Mouse (Mus musculus): ENCODE data around the gene Jaml.

The Jaml gene

DNA sequence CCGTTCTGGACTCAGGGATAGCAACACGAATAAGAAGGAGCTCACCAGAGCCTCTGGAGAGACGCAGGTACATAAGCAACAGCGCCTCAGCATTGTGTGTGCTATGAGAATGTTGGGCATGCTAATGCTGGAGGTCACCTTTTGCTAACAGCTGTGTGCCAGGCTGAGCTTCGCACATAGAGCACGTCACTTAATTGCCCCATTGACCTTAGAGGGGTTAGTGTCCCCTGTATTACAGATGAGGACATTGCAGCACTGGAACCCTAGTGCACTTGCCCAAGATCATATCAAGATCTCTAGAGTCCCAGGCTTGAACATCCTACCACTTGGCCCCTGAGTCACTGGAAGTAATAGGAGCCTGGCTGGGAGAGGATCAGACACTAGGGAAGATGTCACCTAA is 41.6 kb downstream of the Jaml start:
- no peak for DNase-seq (ENCODE audit: low read depth, low spot score)

- DNase-seq (ENCODE audit: low read depth, low spot score): no peak
These were observed 42.0 kb downstream of the Jaml start for GRCm38 (mm10) chr9:45121001-45121400.

GRCm38 (mm10) chr9:45121769-45122168 is 42.8 kb downstream of the Jaml start:
- peak; percentile 83 for DNase-seq (ENCODE audit: low read depth, low spot score)

GRCm38 (mm10) chr9:45122209-45122761 is 43.3 kb downstream of the Jaml start:
- no peak for DNase-seq (ENCODE audit: low read depth, low spot score)

DNA sequence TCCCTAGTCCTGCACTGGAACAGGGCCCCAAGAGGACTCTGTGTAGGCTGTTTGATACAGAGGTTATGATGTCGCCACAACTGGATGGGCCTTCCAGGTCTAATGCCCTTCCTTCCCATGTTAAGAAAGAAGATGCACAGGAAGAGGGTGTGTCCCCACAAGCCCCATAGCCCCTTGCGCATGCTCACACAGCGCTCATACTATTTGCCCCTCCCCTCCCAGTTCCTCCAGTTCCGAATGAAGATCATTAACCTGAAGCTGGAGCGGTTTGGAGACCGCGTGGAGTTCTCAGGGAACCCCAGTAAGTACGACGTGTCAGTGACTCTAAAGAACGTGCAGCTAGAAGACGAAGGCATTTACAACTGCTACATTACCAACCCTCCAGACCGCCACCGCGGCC is 46.2 kb downstream of the Jaml start:
- DNase-seq (ENCODE audit: low read depth, low spot score): no peak

GRCm38 (mm10) chr9:45126941-45127340 is 48.0 kb downstream of the Jaml start:
- DNase-seq (ENCODE audit: low read depth, low spot score): no peak

- no peak for DNase-seq (ENCODE audit: low read depth, low spot score)
These were observed 51.1 kb downstream of the Jaml start for GRCm38 (mm10) chr9:45130119-45130518.

GRCm38 (mm10) chr9:45133484-45134310 is 54.7 kb downstream of the Jaml start:
- DNase-seq (ENCODE audit: low read depth, low spot score): peak; percentile 53

GRCm38 (mm10) chr9:45136442-45137169 is 57.6 kb downstream of the Jaml start:
- no peak for DNase-seq (ENCODE audit: low read depth, low spot score)

DNA sequence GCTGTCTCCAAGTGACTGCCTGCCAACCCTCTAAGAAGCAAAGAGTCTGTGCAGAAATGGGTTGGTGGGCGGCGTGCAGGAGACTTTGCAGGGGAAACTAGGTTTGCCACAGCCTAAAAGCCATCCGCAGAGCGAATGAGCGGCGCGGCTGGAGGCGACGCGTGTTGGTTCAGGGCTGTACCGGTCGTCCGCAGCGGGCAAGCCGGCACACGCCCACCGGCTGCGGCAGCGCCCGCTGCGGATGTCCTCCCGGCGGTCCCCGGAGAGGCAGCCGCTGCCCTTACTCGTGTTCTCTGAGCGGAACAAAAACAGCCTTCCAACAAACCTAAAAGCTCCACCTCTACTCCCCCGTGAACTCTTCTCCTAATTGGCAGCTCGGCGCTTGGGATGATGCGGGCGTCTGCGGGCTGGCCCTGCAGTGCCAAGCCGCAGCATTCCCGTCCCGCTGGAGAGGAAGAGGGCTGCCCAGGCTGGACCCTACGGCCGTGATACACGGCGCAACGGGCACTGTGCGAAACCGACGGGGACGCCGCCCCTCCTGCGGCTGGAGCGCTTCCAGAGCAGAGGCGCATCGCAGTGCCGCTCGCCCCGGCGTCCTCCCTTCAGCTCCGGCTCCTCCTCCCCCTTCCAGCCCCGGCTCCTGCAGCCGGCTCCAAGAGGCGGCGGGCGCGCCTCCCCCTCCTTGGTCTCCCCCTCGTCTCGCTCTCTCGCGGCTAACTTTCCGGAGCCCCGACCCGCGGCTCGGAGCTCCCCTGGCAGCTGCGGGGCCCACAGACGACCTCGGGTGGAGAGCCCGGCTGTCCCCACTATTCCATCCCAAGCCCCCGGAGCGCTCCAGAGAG is 59.4 kb downstream of the Jaml start, which contains the start of gene Scn4b:
TSS of gene Scn4b (plus strand) at position 205 of the 842 bp plus-strand sequence.
- DNase-seq (ENCODE audit: low read depth, low spot score): no peak

DNA sequence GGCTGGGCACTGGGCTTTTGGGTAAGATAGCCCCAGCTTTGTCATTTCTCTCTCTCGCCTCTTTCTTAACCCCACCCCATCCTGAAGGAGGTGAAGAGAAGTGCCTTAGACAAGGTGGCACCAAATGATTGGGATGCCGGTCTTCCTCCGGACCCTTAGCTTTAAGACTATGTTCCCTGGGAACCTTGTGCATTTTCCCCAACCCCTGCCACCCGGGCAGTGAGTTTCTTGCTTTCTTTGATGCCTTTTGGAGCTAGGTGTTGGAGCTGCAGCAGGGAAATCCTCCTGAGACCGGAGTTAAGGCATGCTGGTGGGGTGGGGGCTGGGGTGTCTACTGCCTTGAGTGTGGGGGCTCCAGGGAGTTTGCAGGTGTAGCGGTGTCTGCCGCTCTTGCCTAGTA is 60.1 kb downstream of the Jaml start:
- DNase-seq (ENCODE audit: low read depth, low spot score): no peak

- DNase-seq (ENCODE audit: low read depth, low spot score): no peak
These were observed 62.0 kb downstream of the Jaml start for GRCm38 (mm10) chr9:45140945-45141344.

DNA sequence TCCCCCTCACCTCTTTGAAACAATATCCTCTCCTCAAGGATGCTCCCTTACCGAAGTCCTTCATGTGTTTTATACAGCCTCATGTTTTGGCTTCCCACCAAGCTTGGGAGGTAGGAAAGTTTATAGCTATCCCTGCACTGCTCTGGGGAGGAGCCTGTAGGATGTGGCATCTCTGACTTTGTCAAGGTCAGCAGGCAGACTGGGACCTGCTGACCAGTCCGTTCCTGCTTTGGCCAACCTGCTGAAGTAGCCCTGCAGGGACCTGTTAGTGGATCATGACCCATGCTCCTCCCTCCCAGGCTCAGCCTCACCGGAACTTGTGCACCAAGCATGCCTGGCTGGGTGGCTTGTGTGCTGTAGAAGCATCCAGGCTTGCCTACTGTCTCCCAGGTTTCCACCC is 63.7 kb downstream of the Jaml start:
- DNase-seq (ENCODE audit: low read depth, low spot score): no peak

- peak; percentile 44 for DNase-seq (ENCODE audit: low read depth, low spot score)
These were observed 66.7 kb downstream of the Jaml start for GRCm38 (mm10) chr9:45145533-45146266.

DNA sequence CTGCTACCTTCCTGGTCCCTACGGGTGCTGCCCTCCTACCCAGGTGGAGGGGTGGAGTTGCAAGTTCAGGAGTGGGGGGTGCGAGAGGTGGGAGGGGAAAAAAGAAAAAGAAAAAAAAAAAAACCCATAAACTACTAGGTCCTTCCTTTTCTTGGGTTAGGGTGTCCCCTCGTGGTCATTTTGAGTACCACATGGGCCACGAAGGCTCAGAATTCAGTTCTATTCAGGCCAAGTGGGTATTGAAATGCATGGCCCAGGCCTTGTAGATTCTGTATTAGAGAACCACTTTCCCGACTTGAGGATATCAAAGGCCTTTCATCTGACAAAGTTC is 67.2 kb downstream of the Jaml start:
- peak; percentile 75 for DNase-seq (ENCODE audit: low read depth, low spot score)

DNA sequence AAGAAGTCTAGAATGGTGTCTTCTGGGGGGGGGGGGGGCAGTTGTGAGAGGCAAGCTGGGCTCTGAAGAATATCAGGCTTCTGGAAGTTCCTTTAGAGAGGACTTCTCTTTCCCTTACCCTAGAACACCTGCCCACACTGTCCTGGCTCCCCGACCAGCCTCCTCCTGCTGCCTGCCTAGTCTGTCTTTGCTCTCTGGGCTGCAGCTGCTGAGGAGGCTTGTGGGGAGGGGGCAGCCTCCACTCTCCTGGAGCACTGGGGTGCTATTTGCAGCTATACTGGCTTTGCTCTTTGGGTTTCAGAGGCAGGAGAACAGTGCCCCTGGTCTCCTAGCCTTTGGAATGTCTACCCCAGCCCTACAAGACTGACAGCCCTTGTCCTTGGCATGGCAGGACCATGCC is 72.0 kb downstream of the Jaml start:
- no peak for DNase-seq (ENCODE audit: low read depth, low spot score)

GRCm38 (mm10) chr9:45153361-45153760 is 74.4 kb downstream of the Jaml start:
- DNase-seq (ENCODE audit: low read depth, low spot score): no peak
